Mouse (Mus musculus): ENCODE data around the gene Cxcl3. TPM values are rescaled to one million over a fixed set of nuclear protein-coding genes. Genes with fewer than 3 reads are reported as not detected.

Cxcl3 gene
- total and polyA plus RNA-seq, 2 experiments = not detected

GRCm38 (mm10) chr5:90760303-90760702 lies 25.6 kb upstream of the Cxcl3 start:
- 6% methylated on average over 4 of the region's 4 CpGs for WGBS
- Histone ChIP-seq H3K9ac (ENCODE audit: low read depth, low read length) (no peak overlapping the region), H3K27me3 (ENCODE audit: control insufficient read depth, insufficient read depth, low read length) (no peaks in the 10 kb centered on the region), H3K36me3 (ENCODE audit: control insufficient read depth, insufficient read depth, low read length) (no peaks in the 10 kb centered on the region), H3K4me3 (ENCODE audit: insufficient read depth, low read depth, low read length) (no peak overlapping the region), H3K79me2 (ENCODE audit: control insufficient read depth, insufficient read depth, low read length) (no peaks in the 10 kb centered on the region), H3K4me1 (ENCODE audit: control insufficient read depth, insufficient read depth, low read length) (peaks cover 7% of the 10 kb centered on the region), H3K27ac (replicated peaks; ENCODE audit: insufficient read depth, low read depth, low read length) (no peak overlapping the region)
- TF ChIP-seq POLR2A (IDR thresholded peaks at IDR 0.05; ENCODE audit: extremely low read depth, insufficient read depth, low read length) = no peak
- TF ChIP-seq CTCF (IDR thresholded peaks at IDR 0.05; ENCODE audit: low read depth, low read length) = no peak
- DNase-seq (ENCODE audit: extremely low read depth, low read depth, low spot score) = no peak

DNA sequence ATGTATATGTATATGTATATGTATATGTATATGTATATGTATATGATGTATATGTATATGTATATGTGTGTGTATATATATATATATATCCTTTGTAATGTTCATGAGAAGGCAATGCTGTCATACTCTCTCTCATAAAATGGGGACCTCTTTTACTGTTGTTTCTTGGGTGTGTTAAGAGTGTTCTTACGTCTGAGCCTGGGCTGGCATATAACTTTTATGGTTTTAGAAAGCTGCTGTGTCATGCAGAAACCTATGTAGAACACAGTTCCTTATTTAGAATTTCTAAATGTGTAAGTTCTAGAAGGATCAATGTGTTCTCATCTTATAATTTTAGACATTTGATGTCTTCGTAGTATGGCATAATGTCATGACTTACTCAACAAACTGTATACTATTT lies 25.1 kb upstream of the Cxcl3 start:
- Histone ChIP-seq H3K4me3 (ENCODE audit: insufficient read depth, low read depth, low read length) (no peak overlapping the region), H3K9ac (ENCODE audit: low read depth, low read length) (no peak overlapping the region), H3K36me3 (ENCODE audit: control insufficient read depth, insufficient read depth, low read length) (no peaks in the 10 kb centered on the region), H3K27me3 (ENCODE audit: control insufficient read depth, insufficient read depth, low read length) (no peaks in the 10 kb centered on the region), H3K4me1 (ENCODE audit: control insufficient read depth, insufficient read depth, low read length) (peaks cover 7% of the 10 kb centered on the region), H3K27ac (replicated peaks; ENCODE audit: insufficient read depth, low read depth, low read length) (no peak overlapping the region), H3K79me2 (ENCODE audit: control insufficient read depth, insufficient read depth, low read length) (no peaks in the 10 kb centered on the region)
- 95% methylated on average over 2 of the region's 2 CpGs for WGBS
- no peak for DNase-seq (ENCODE audit: extremely low read depth, low read depth, low spot score)
- TF ChIP-seq CTCF (IDR thresholded peaks at IDR 0.05; ENCODE audit: low read depth, low read length) (no peak), POLR2A (IDR thresholded peaks at IDR 0.05; ENCODE audit: extremely low read depth, insufficient read depth, low read length) (no peak)

DNA sequence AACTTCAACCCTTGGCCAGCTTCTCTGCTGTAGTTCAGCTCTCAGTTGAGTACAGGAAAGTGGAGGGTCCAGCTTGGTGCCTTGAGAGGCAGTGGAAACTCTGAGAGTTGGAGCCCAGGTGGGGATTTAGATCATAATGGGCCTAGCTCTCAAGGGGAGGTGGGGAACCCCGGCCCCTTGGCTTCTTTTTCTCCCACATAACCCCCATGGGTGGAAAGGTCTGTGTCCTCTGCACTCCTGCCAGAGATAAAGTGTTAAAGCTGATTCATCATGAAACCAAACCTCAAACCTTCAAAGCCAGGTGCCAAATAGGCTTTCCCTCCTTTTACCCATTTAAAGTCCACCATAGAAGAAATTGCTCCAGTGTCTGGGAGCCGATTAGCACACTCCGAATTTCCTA lies 24.1 kb upstream of the Cxcl3 start:
- Histone ChIP-seq H3K4me1 (ENCODE audit: control insufficient read depth, insufficient read depth, low read length) (peaks cover 7% of the 10 kb centered on the region), H3K4me3 (ENCODE audit: insufficient read depth, low read depth, low read length) (no peak overlapping the region), H3K9ac (ENCODE audit: low read depth, low read length) (no peak overlapping the region), H3K27me3 (ENCODE audit: control insufficient read depth, insufficient read depth, low read length) (no peaks in the 10 kb centered on the region), H3K36me3 (ENCODE audit: control insufficient read depth, insufficient read depth, low read length) (no peaks in the 10 kb centered on the region), H3K27ac (replicated peaks; ENCODE audit: insufficient read depth, low read depth, low read length) (no peak overlapping the region), H3K79me2 (ENCODE audit: control insufficient read depth, insufficient read depth, low read length) (no peaks in the 10 kb centered on the region)
- WGBS = 89% methylated on average over 3 of the region's 3 CpGs
- no peak for DNase-seq (ENCODE audit: extremely low read depth, low read depth, low spot score)
- TF ChIP-seq CTCF (IDR thresholded peaks at IDR 0.05; ENCODE audit: low read depth, low read length) (no peak), POLR2A (IDR thresholded peaks at IDR 0.05; ENCODE audit: extremely low read depth, insufficient read depth, low read length) (no peak)

DNA sequence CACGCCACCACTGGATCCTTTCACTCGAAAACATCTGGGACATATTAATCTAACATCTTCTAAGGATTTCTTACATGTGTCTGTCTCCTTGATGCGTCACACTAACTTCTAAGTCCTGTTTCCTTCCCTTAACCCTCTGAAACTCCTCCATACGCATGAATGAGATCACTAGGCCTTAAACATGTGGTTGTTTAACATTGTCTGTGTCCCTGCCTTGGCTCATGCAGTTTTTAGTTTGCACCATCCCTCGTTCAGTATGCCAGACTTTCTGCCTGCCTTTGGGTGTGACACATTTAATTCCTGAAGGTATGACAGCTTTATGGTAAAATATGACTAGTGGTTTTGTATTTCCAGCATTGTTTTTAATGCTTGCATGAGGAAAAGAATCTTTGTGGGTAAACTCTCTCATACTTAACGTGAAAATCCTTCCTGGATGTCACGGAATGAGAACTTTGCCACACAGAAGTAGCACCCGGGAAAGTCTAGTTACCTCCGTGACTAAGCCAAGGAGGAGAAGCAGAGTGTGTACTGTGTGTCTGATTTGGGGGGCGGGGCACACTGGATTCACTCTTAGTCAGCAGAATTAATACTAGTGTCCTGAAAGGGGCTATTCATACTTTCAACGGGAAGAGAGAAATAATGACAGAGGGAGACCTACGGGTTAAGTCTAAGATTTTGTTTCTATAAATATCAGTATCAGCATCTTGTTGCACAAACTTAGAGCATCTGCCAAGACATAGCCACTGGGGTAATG lies 21.8 kb upstream of the Cxcl3 start:
- Histone ChIP-seq H3K36me3 (ENCODE audit: control insufficient read depth, insufficient read depth, low read length) (no peaks in the 10 kb centered on the region), H3K27me3 (ENCODE audit: control insufficient read depth, insufficient read depth, low read length) (no peaks in the 10 kb centered on the region), H3K9ac (ENCODE audit: low read depth, low read length) (no peak overlapping the region), H3K27ac (replicated peaks; ENCODE audit: insufficient read depth, low read depth, low read length) (no peak overlapping the region), H3K79me2 (ENCODE audit: control insufficient read depth, insufficient read depth, low read length) (no peaks in the 10 kb centered on the region), H3K4me1 (ENCODE audit: control insufficient read depth, insufficient read depth, low read length) (peaks cover 4% of the 10 kb centered on the region), H3K4me3 (ENCODE audit: insufficient read depth, low read depth, low read length) (no peak overlapping the region)
- TF ChIP-seq POLR2A (IDR thresholded peaks at IDR 0.05; ENCODE audit: extremely low read depth, insufficient read depth, low read length) (no peak), CTCF (IDR thresholded peaks at IDR 0.05; ENCODE audit: low read depth, low read length) (no peak)
- no peak for DNase-seq (ENCODE audit: extremely low read depth, low read depth, low spot score)
- WGBS = 92% methylated on average over 12 of the region's 12 CpGs

- no peak for DNase-seq (ENCODE audit: extremely low read depth, low read depth, low spot score)
- Histone ChIP-seq H3K36me3 (ENCODE audit: control insufficient read depth, insufficient read depth, low read length) (no peaks in the 10 kb centered on the region), H3K27me3 (ENCODE audit: control insufficient read depth, insufficient read depth, low read length) (no peaks in the 10 kb centered on the region), H3K9ac (ENCODE audit: low read depth, low read length) (no peak overlapping the region), H3K27ac (replicated peaks; ENCODE audit: insufficient read depth, low read depth, low read length) (no peak overlapping the region), H3K4me3 (ENCODE audit: insufficient read depth, low read depth, low read length) (no peak overlapping the region), H3K4me1 (ENCODE audit: control insufficient read depth, insufficient read depth, low read length) (no peaks in the 10 kb centered on the region), H3K79me2 (ENCODE audit: control insufficient read depth, insufficient read depth, low read length) (no peaks in the 10 kb centered on the region)
- WGBS = 76% methylated on average over 8 of the region's 8 CpGs
- TF ChIP-seq CTCF (IDR thresholded peaks at IDR 0.05; ENCODE audit: low read depth, low read length) (no peak), POLR2A (IDR thresholded peaks at IDR 0.05; ENCODE audit: extremely low read depth, insufficient read depth, low read length) (no peak)
These were observed 19.9 kb upstream of the Cxcl3 start for GRCm38 (mm10) chr5:90765821-90766606.

- 77% methylated on average over 3 of the region's 3 CpGs for WGBS
These were observed 17.7 kb upstream of the Cxcl3 start, which contains the start of gene Ppbp for GRCm38 (mm10) chr5:90768218-90768617. Ppbp (plus strand) TSS chr5:90768518.

More at GRCm38 (mm10) chr5:90768218-90768617, 17.7 kb upstream of the Cxcl3 start, which contains the start of gene Ppbp:
- no peak within 1 kb of the TSS for H3K4me3 ChIP-seq (ENCODE audit: insufficient read depth, low read depth, low read length)
- no peaks in the 10 kb centered on the region for H3K36me3 ChIP-seq (ENCODE audit: control insufficient read depth, insufficient read depth, low read length)
- H3K79me2 ChIP-seq (ENCODE audit: control insufficient read depth, insufficient read depth, low read length) = no peaks in the 10 kb centered on the region
- H3K27me3 ChIP-seq (ENCODE audit: control insufficient read depth, insufficient read depth, low read length) = no peaks in the 10 kb centered on the region
- H3K27ac ChIP-seq (replicated peaks; ENCODE audit: insufficient read depth, low read depth, low read length) = no peak within 1 kb of the TSS
- H3K4me1 ChIP-seq (ENCODE audit: control insufficient read depth, insufficient read depth, low read length) = 0 out of 2 replicates have a peak, but pooled peaks cover 4% of the 10 kb centered on the region
- H3K9ac ChIP-seq (ENCODE audit: low read depth, low read length) = no peak within 1 kb of the TSS
- no peak for TF ChIP-seq POLR2A (IDR thresholded peaks at IDR 0.05; ENCODE audit: extremely low read depth, insufficient read depth, low read length)
- TF ChIP-seq CTCF (IDR thresholded peaks at IDR 0.05; ENCODE audit: low read depth, low read length) = no peak
- no peak for DNase-seq (ENCODE audit: extremely low read depth, low read depth, low spot score)
